Mouse (Mus musculus) liver, embryonic 11.5 days (tissue): ENCODE data around the gene Jph4. TPM values are rescaled to one million over a fixed set of nuclear protein-coding genes. Genes with fewer than 3 reads are reported as not detected.

Experiments used
- ATAC-seq: fragments of 200-750 bp; cut with Nextera tagmentation; replicated peaks from 2 replicates; pipeline ENCODE4 v1.8.0; 2017; ENCODE audit warnings: moderate number of reproducible peaks, mild to moderate bottlenecking, moderate TSS enrichment, moderate library complexity; ENCODE audit not compliant: low FRiP score
- DNase-seq: peaks from one replicate; pipeline ENCODE4 v3.0.0-alpha.2; 2017; ENCODE audit warnings: low spot score
- H3K27ac ChIP-seq: fragments of 300-500 bp; sonication (generic); 2 replicates; pipeline ENCODE4 v1.5.1; 2014; ENCODE audit warnings: mild to moderate bottlenecking, low read depth, low read length, control low read depth
- H3K27me3 ChIP-seq: fragments of 300-500 bp; sonication (generic); replicated peaks from 2 replicates; pipeline ENCODE4 v1.6.1; 2014; ENCODE audit warnings: low read length, mixed read lengths; ENCODE audit not compliant: control insufficient read depth, insufficient read depth
- H3K36me3 ChIP-seq: fragments of 300-500 bp; sonication (generic); 2 replicates; pipeline ENCODE4 v1.6.1; 2014; ENCODE audit warnings: mild to moderate bottlenecking, low read length, moderate library complexity, mixed read lengths; ENCODE audit not compliant: control insufficient read depth, insufficient read depth
- H3K4me1 ChIP-seq: fragments of 300-500 bp; sonication (generic); replicated peaks from 2 replicates; pipeline ENCODE4 v1.6.1; 2014; ENCODE audit warnings: low read length, mixed read lengths; ENCODE audit not compliant: control insufficient read depth, insufficient read depth
- H3K4me2 ChIP-seq: fragments of 300-500 bp; sonication (generic); 2 replicates; pipeline ENCODE4 v1.6.1; 2014; ENCODE audit warnings: mild to moderate bottlenecking, control low read depth, moderate library complexity
- H3K4me3 ChIP-seq: fragments of 300-500 bp; sonication (generic); 2 replicates; pipeline ENCODE4 v1.5.1; 2014; ENCODE audit warnings: low read depth, low read length, control low read depth
- H3K9ac ChIP-seq: fragments of 300-500 bp; sonication (generic); 2 replicates; pipeline ENCODE4 v1.6.1; 2014; ENCODE audit warnings: low read depth, low read length, control low read depth
- H3K9me3 ChIP-seq: fragments of 300-500 bp; sonication (generic); 2 replicates; pipeline ENCODE4 v1.6.1; 2016; ENCODE audit warnings: low read length, inconsistent platforms, mixed read lengths; ENCODE audit not compliant: control insufficient read depth
- WGBS: fragments of 180-500 bp; shearing (Covaris S2); extraction: QIAGEN DNeasy Blood & Tissue Kit; methylation state at CpG from one replicate; pipeline ENCODE4 v1.1.7; 2014; 5-methylcytosine and 5-hydroxymethylcytosine counted together
- polyA plus RNA-seq: library from polyadenylated mRNA; unstranded; fragments of >200 nt; fragmentation: Nextera tagmentation; extraction: Ambion mirVana; gene quantifications from 2 replicates; pipeline ENCODE4 v1.2.1, GENCODE M21; 2014

The Jph4 gene
- 0.44 and 0.60 TPM in 2 replicates for polyA plus RNA-seq

GRCm38 (mm10) chr14:55116425-55117200, at the start of gene Jph4:
Jph4 (minus strand) TSS chr14:55116935.
- ATAC-seq = no peak
- no peaks in the 10 kb centered on the region for H3K9me3 ChIP-seq
- H3K4me1 ChIP-seq = peaks cover 15% of the 10 kb centered on the region
- no peak for DNase-seq
- H3K27ac ChIP-seq = no peak within 1 kb of the TSS
- peak within 1 kb of the TSS; percentile 90 for H3K4me2 ChIP-seq
- 0 out of 2 replicates have a peak within 1 kb of the TSS, but pooled peaks have one; percentile 58 for H3K4me3 ChIP-seq
- 9% methylated on average over 21 of the region's 21 CpGs for WGBS
- no peaks in the 10 kb centered on the region for H3K36me3 ChIP-seq
- H3K27me3 ChIP-seq = peaks cover 62% of the 10 kb centered on the region
- H3K9ac ChIP-seq = no peak within 1 kb of the TSS

- 77% methylated on average over 5 of the region's 5 CpGs for whole genome bisulfite sequencing
- no peaks in the 10 kb centered on the region for H3K9me3 ChIP-seq
- H3K27me3 ChIP-seq = peaks cover 7% of the 10 kb centered on the region; the same call in 1 of the 2 replicates
- no peaks in the 10 kb centered on the region for H3K36me3 ChIP-seq
- DNase-seq = no peak
- no peak overlapping the region for H3K9ac ChIP-seq
- no peak overlapping the region for H3K4me2 ChIP-seq
- ATAC-seq = no peak
- no peaks in the 10 kb centered on the region for H3K4me1 ChIP-seq
- no peak overlapping the region for H3K27ac ChIP-seq
- H3K4me3 ChIP-seq = no peak overlapping the region
Observed at GRCm38 (mm10) chr14:55164172-55164806, 47.6 kb upstream of the Jph4 start.

- DNase-seq = no peak
- Histone ChIP-seq H3K36me3 (no peaks in the 10 kb centered on the region), H3K4me3 (no peak overlapping the region), H3K9me3 (no peaks in the 10 kb centered on the region), H3K4me2 (no peak overlapping the region), H3K4me1 (no peaks in the 10 kb centered on the region), H3K9ac (no peak overlapping the region), H3K27me3 (no peaks in the 10 kb centered on the region), H3K27ac (no peak overlapping the region)
- 62% methylated on average over 4 of the region's 4 CpGs for WGBS
- ATAC-seq = no peak
Observed at GRCm38 (mm10) chr14:55162168-55162567, 45.4 kb upstream of the Jph4 start.

GRCm38 (mm10) chr14:55161098-55161634, 44.4 kb upstream of the Jph4 start:
- DNase-seq (peak; percentile 79), ATAC-seq (peak; percentile 53; the same call in 1 of the 2 replicates)
- Histone ChIP-seq H3K36me3 (no peaks in the 10 kb centered on the region), H3K4me2 (peak overlapping the region; percentile 58), H3K4me3 (no peak overlapping the region), H3K9me3 (no peaks in the 10 kb centered on the region), H3K27ac (no peak overlapping the region), H3K27me3 (no peaks in the 10 kb centered on the region), H3K9ac (no peak overlapping the region), H3K4me1 (no peaks in the 10 kb centered on the region)
- 27% methylated on average over 14 of the region's 14 CpGs for WGBS

GRCm38 (mm10) chr14:55160251-55161071, 43.7 kb upstream of the Jph4 start:
- Histone ChIP-seq H3K27me3 (no peaks in the 10 kb centered on the region), H3K9me3 (no peaks in the 10 kb centered on the region), H3K4me3 (no peak overlapping the region), H3K36me3 (no peaks in the 10 kb centered on the region), H3K9ac (no peak overlapping the region), H3K27ac (no peak overlapping the region), H3K4me2 (no peak overlapping the region; the same call in 1 of the 2 replicates), H3K4me1 (no peaks in the 10 kb centered on the region)
- WGBS = 65% methylated on average over 10 of the region's 10 CpGs
- no peak for DNase-seq
- ATAC-seq = no peak

GRCm38 (mm10) chr14:55157322-55158065, 40.8 kb upstream of the Jph4 start:
- Histone ChIP-seq H3K27me3 (no peaks in the 10 kb centered on the region), H3K4me1 (no peaks in the 10 kb centered on the region), H3K9ac (no peak overlapping the region), H3K36me3 (no peaks in the 10 kb centered on the region), H3K9me3 (no peaks in the 10 kb centered on the region), H3K27ac (no peak overlapping the region), H3K4me2 (no peak overlapping the region), H3K4me3 (no peak overlapping the region)
- DNase-seq = no peak
- 68% methylated on average over 12 of the region's 12 CpGs for WGBS
- ATAC-seq = no peak

- Histone ChIP-seq H3K27me3 (no peaks in the 10 kb centered on the region), H3K4me3 (no peak overlapping the region), H3K27ac (no peak overlapping the region), H3K9me3 (no peaks in the 10 kb centered on the region), H3K4me1 (no peaks in the 10 kb centered on the region), H3K9ac (no peak overlapping the region), H3K4me2 (no peak overlapping the region), H3K36me3 (no peaks in the 10 kb centered on the region)
- 90% methylated on average over 16 of the region's 16 CpGs for WGBS
- DNase-seq = no peak
- ATAC-seq = no peak
Observed at GRCm38 (mm10) chr14:55152951-55153481, 36.3 kb upstream of the Jph4 start.
